ENCODE assay signal across 27 mouse cellular contexts in the genomic region with DNA sequence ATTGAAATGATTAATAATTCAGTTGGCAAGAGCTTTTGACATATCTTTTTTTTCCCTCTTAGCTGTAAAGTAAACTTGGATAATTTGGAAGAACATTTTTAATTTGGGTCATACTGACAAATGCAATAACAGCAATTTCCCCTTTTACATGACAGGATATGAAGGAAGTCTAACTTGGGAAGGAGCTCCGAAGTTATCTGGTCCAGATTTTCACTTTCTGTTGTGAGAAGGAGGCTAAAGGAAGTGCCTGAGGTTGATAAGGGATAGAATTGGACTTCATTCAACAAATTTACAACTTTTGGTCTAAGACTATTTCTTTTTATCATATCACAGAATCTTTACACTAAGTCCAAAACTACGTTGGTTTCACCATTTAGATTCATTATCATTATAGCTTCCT.
"Had no signal": no experiment of that assay in that cellular context is flagged by ENCODE, and none has a peak within 500 bp of the region (broad histone marks: within the 10 kb centered on the region; RNA-seq: fewer than 3 reads in every experiment).

No protein-coding gene starts in this region.

- H3K4me1 ChIP-seq: embryonic facial prominence, embryonic 10.5 days; embryonic facial prominence, embryonic 12.5 days; embryonic facial prominence, embryonic 13.5 days; embryonic facial prominence, embryonic 15.5 days; forebrain, embryonic 10.5 days; forebrain, embryonic 12.5 days; forebrain, embryonic 13.5 days; forebrain, embryonic 15.5 days had no signal

- H3K9ac ChIP-seq: embryonic facial prominence, embryonic 12.5 days; embryonic facial prominence, embryonic 13.5 days; embryonic facial prominence, embryonic 15.5 days; forebrain, embryonic 12.5 days; forebrain, embryonic 13.5 days; forebrain, embryonic 15.5 days; forebrain, postnatal 0 days had no signal

- H3K27ac ChIP-seq: embryonic facial prominence, embryonic 10.5 days; embryonic facial prominence, embryonic 12.5 days; embryonic facial prominence, embryonic 13.5 days; embryonic facial prominence, embryonic 15.5 days; forebrain, embryonic 10.5 days; forebrain, embryonic 12.5 days; forebrain, embryonic 13.5 days; forebrain, embryonic 15.5 days; gastrocnemius, adult 2 months; heart, adult 2 months had no signal

- H3K27me3 ChIP-seq: embryonic facial prominence, embryonic 12.5 days; embryonic facial prominence, embryonic 13.5 days; embryonic facial prominence, embryonic 15.5 days; forebrain, embryonic 12.5 days; forebrain, embryonic 13.5 days; forebrain, embryonic 15.5 days had no signal

- ATAC-seq: forebrain, embryonic 13.5 days; forebrain, embryonic 14.5 days; forebrain, embryonic 15.5 days; forebrain, embryonic 16.5 days; forebrain, postnatal 0 days had no signal

- H3K4me2 ChIP-seq: embryonic facial prominence, embryonic 12.5 days; embryonic facial prominence, embryonic 13.5 days; embryonic facial prominence, embryonic 15.5 days; forebrain, embryonic 12.5 days; forebrain, embryonic 13.5 days; forebrain, embryonic 15.5 days had no signal

- H3K36me3 ChIP-seq: embryonic facial prominence, embryonic 10.5 days; embryonic facial prominence, embryonic 12.5 days; embryonic facial prominence, embryonic 13.5 days; embryonic facial prominence, embryonic 15.5 days; forebrain, embryonic 10.5 days; forebrain, embryonic 12.5 days; forebrain, embryonic 15.5 days had no signal

- H3K4me3 ChIP-seq: embryonic facial prominence, embryonic 10.5 days; embryonic facial prominence, embryonic 12.5 days; embryonic facial prominence, embryonic 13.5 days; embryonic facial prominence, embryonic 15.5 days; erythroblast, embryonic 14.5 days; forebrain, embryonic 10.5 days; forebrain, embryonic 12.5 days; forebrain, embryonic 13.5 days; forebrain, embryonic 15.5 days; gastrocnemius, adult 2 months; heart, adult 2 months had no signal

- DNase-seq: cerebellum, adult 9-10 months; cerebellum, adult 9-11 months; cerebellum, postnatal 10 days; cerebellum, postnatal 14 days; cerebellum, postnatal 25 days; cerebellum, postnatal 36 days; embryo, embryonic 11 days; forebrain, postnatal 0 days; gastrocnemius, adult 2 months; gastrocnemius, postnatal 10 days; gastrocnemius, postnatal 14 days; gastrocnemius, postnatal 25 days; gastrocnemius, postnatal 36 days; heart, adult 11 months; heart, adult 18-20 months; heart, adult 2 months had no signal

- H3K9me3 ChIP-seq: embryonic facial prominence, embryonic 10.5 days; embryonic facial prominence, embryonic 12.5 days; embryonic facial prominence, embryonic 13.5 days; embryonic facial prominence, embryonic 15.5 days; forebrain, embryonic 10.5 days; forebrain, embryonic 12.5 days; forebrain, embryonic 13.5 days; forebrain, embryonic 15.5 days had no signal
